Mouse (Mus musculus): Measurements from ENCODE around the gene Grip1.

Grip1 gene

GRCm38 (mm10) chr10:119573134-119573533 is 119.5 kb downstream of the Grip1 start:
- no peak for DNase-seq (ENCODE audit: low read depth)

DNA sequence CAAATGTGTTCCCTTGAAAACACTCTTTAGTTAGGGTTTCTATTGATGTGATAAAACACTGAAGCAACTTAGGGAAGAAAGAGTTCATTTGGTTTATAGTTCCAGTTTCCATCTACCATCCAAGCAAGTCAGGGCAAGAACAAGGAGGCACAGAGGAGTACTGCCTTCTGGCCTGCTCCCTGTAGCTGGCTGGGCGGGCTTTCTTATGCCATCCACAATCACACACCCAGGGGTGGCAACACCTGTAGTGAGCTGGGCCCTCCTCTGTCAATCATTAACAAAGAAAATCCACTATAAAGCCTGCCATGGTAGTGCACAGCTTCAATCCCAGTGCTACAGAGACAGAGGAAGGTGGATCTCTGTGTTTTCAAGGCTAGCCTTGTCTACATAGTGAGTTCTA is 122.2 kb downstream of the Grip1 start:
- no peak for DNase-seq (ENCODE audit: low read depth)

DNA sequence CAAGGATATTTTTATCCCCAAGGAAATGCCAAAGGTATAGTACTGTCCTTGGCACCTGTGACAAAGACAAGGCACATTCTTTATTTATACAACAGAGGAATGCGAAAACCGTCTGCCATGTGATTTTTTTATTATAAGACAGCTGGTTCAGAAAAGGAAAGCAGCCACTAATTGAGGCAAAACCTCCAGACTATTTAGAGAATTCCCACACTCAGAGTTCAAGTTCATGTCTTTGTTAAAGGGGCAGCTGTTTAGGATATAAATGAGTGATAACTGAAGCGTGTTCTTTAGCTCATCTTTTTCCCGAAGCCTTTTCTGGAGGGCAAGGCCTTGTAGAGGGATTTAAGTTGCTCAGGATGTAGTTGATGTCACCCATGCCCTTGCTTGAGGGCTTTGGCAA is 126.4 kb downstream of the Grip1 start:
- DNase-seq (ENCODE audit: low read depth): no peak

- no peak for DNase-seq (ENCODE audit: low read depth)
Measured at GRCm38 (mm10) chr10:119584666-119585065, 131.0 kb downstream of the Grip1 start.

DNA sequence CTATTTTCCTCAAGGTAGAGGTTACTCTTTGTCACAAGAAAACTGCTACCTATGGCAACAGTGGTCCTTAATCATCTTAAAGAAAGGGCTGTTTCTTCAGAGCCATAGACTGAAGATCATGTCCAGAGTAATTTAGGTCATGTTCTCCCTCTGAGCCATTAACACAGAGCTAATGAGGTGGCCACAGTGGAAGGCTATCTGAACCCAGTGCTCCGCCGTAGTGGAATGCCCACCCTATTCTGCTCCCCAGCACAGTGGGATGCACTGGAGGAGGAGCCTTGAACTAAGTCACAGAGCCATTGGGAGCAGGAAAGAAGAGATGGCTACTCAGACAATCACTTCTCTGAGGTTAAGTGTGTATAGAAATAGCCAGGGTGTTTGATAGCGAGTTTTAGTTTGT is 133.3 kb downstream of the Grip1 start:
- DNase-seq (ENCODE audit: low read depth): no peak

DNA sequence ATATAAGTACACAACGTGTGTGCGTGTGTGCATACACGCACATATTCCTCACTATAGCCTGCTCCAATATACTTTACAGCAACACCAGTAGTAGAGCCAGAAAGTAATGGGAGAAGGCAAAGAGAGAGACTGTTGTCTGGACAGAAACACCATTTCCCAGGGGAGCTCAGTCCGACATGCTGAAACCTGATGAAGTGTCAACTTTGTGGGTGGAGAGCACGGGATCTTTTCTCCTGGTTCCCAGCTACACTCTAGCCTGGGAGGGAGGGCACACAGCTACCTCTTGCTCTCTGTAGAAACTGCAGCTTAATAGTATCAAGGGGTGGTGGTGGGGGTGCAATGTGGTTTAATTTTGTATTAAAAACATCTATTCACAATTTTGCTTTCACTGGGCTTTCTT is 143.2 kb downstream of the Grip1 start:
- no peak for DNase-seq (ENCODE audit: low read depth)

DNA sequence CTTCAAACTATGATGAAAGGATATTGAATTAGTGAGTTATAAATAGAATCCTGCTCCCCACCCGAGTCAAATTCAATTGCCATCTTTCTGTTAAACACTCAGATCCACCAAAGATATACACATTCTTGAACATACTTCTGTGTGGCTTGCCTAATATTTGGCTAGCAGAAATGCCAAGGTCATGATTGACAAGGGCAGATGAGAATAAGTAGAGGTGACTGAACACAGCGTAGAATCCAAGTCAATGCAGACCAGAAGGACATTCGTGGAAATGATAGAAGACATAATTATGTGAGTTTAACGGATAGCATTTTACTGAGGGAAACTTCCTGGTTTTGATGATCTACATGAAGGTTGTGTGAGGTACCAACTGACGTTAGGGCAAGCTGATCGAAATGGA is 153.9 kb downstream of the Grip1 start:
- no peak for DNase-seq (ENCODE audit: low read depth)

DNA sequence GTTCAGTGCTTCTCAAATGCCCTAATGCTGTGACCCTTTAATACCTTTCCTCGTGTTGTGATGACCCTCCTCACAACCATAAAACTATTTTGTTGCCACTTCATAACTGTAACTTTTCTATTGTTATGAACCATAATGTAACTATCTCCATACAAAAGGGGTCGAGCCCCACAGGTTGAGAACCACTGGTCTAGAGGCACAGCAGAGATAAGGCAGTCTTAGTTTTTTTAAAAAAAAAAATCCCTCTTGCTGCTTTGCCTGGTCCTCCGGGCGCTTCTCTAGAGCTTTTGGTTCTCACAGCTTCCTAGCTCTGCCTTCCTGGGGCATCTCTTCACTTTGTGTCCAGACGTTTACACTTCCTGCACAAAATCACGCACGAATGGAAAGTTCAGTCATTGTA is 155.4 kb downstream of the Grip1 start:
- DNase-seq (ENCODE audit: low read depth): no peak

GRCm38 (mm10) chr10:119610279-119610895 is 156.8 kb downstream of the Grip1 start:
- no peak for DNase-seq (ENCODE audit: low read depth)

GRCm38 (mm10) chr10:119612034-119612433 is 158.4 kb downstream of the Grip1 start:
- DNase-seq (ENCODE audit: low read depth): no peak

- DNase-seq (ENCODE audit: low read depth): no peak
Measured at GRCm38 (mm10) chr10:119614726-119615125, 161.1 kb downstream of the Grip1 start.

- DNase-seq (ENCODE audit: low read depth): no peak
Measured at GRCm38 (mm10) chr10:119615240-119615885, 161.7 kb downstream of the Grip1 start.

GRCm38 (mm10) chr10:119616078-119616477 is 162.4 kb downstream of the Grip1 start:
- no peak for DNase-seq (ENCODE audit: low read depth)

- DNase-seq (ENCODE audit: low read depth): no peak
Measured at GRCm38 (mm10) chr10:119628656-119629055, 175.0 kb downstream of the Grip1 start.

DNA sequence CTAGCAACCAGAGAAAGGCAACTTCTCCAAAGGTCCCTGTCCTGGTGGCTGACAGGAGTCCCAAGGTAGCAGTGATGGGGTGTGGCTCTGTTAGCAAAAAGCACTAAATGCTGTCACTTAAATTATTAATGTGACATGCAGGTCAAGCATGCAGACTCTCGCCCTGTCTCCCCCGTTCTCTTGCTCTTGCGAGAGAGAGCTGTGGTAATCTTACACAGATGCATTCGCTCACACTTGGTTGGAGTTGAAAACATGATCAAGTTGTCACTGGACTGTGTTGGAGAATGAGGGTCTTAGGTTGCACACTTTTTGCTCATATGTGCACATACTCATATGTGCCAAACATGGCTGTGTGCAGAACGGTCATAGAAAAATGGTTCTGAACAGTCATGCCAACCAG is 176.8 kb downstream of the Grip1 start:
- no peak for DNase-seq (ENCODE audit: low read depth)

DNA sequence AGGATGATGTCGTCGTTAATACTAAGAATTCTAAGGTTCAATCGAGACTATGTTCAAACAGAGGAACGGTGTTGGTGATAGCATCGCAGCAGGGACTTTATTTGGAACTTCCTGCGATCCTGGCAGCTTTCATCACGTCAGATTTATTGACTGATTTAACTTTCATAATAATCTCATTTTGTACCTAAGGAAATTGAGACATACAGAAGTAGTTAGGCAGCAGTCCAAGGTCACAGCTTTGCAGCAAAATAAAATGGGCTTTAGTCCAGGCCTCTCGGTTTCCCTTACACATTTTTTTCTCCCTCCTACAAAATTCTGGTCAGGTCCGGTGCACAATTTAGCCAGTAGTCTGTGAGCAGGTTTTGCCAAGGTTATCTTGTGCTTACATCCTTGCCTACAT is 178.3 kb downstream of the Grip1 start:
- DNase-seq (ENCODE audit: low read depth): no peak

GRCm38 (mm10) chr10:119634544-119634943 is 180.9 kb downstream of the Grip1 start:
- DNase-seq (ENCODE audit: low read depth): no peak

- DNase-seq (ENCODE audit: low read depth): no peak
Measured at GRCm38 (mm10) chr10:119640534-119640933, 186.9 kb downstream of the Grip1 start.

DNA sequence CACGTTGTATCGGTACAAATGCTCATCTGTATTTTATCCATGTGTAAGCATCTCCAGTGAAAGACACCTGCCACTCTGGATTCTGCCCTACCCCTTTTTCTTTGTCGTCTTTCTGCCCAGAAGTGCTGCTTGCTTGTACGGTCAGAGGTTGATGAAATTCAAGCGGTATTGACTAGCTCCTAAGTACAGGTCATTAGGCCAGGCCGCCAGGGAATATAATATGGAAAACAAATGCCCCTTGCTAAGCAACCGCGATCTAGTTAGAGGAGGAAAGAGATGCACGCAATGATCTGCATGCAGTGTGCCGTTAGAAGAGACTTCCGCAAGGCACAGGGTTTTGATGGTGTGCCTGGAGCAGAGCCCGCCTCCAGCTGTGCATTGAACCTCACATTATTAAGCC is 187.4 kb downstream of the Grip1 start:
- no peak for DNase-seq (ENCODE audit: low read depth)

DNA sequence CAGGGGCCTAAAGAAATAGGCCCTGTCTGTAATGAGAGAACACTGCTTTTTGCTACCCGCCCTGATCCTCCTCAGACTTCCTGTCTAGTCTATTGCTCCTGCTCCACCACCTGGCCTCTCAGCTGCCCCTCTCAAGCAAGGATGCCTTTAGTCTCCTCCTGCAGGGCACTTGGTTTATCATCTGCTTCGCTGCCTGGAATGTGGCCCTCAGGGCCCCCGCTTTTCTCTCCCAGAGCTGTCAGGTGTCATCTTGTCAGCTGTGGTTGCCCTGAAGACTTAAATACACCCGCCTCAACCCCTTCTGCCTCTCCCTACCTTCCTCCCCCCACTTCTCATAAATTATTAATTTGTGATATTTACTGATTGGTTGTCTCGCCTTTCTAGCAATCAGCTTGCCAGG is 190.7 kb downstream of the Grip1 start:
- no peak for DNase-seq (ENCODE audit: low read depth)

DNA sequence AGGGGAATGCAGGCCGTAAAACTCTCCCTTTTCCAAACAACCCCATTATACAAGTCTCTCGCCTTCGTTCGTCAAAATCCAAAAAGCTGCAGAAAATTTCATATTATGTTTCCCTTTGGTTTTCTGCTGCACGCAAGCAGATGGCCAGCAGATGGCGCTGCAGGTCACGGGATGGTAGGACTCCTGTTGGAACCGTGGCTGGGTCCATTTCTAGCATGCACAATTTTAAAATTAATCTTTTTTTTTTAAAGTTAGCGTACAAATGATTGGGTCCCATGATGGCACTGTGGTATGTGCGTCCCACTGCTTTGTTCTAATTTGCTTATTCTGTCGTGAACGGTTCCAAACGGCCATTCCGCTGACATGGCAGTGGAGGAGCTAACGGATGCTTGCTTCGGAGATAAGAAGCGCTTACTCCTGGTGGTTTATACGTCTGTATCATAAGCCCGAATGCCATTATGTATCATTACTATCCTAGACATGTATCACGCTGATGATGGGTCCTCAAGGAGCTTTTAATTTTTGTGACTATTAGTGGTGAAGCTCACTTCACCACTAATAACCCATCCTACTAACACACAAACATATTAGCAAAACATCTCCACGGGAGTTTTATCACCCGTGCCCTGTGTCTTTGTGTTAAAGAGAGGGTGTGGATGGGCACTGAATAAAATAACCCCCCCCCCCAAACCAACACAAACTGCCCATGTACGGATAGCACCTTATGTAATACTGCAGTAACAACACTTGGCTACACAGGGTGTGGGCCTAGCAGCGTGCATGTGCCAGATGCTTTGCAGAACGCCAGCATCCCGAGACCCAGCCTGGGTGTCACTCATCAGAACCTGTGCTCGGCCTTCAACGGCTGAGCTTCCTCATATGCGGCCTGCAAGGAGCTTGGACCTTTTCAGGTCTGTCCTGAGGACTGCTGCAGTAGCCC is 193.1 kb downstream of the Grip1 start:
- peak; percentile 1 for DNase-seq (ENCODE audit: low read depth)

DNA sequence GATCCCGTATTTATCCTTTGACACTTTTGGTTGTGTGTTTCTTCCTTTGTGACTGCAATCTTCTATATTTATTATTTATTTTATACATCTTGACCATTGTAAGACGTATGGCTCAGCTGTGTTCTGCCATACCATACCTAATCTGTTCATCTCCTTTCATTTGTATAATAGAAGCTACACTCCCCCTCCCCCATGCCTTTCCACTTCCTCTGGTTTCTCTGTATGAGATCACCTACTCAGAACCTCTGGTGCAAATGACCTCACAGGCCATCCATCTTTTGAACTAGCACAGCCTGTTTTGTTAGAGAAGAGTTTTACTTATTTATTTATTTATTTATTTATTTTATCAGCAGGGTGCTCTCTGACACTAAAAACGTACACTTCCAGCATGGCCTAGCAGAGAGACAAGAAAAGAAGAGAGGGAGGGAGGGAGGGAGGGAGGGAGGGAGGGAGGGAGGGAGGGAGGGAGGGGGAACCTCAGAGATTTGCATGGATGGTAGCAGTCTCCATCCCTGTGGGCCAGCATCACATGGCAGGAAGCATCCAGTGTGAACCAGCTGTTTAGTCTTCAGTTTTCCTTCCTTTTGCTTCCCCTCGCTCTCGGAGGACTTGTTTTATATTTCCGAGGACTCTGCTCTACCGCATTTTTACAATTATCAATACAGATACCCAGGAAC is 207.2 kb downstream of the Grip1 start:
- DNase-seq (ENCODE audit: low read depth): no peak
